ENCODE assay signal across 24 mouse cellular contexts in genomic region chr15:32182026-32182425, GRCm38 (mm10). TPM values are rescaled to one million over a fixed set of nuclear protein-coding genes. Genes with fewer than 3 reads are reported as not detected.
"Had no signal": no experiment of that assay in that cellular context is flagged by ENCODE, and none has a peak within 500 bp of the region (broad histone marks: within the 10 kb centered on the region; RNA-seq: fewer than 3 reads in every experiment).

No protein-coding gene starts in this region.

- H3K27me3 ChIP-seq: neural tube, embryonic 13.5 days; neural tube, embryonic 15.5 days; stomach, embryonic 15.5 days had no signal

- DNase-seq: retina, postnatal 1 day; right cerebral cortex, adult 18-20 months; right cerebral cortex, postnatal 14 days; right cerebral cortex, postnatal 25 days; right cerebral cortex, postnatal 4 days; spleen, adult 18-20 months; thymus, adult 18-20 months; thymus, adult 2 months; thymus, postnatal 14 days; thymus, postnatal 25 days; thymus, postnatal 36 days; thymus, postnatal 4 days had no signal

- H3K4me3 ChIP-seq: neural tube, embryonic 13.5 days; neural tube, embryonic 15.5 days; stomach, embryonic 15.5 days had no signal

- H3K36me3 ChIP-seq: neural tube, embryonic 13.5 days; neural tube, embryonic 15.5 days; stomach, embryonic 15.5 days had no signal

- H3K9ac ChIP-seq: neural tube, embryonic 13.5 days; neural tube, embryonic 15.5 days; stomach, embryonic 15.5 days had no signal

- H3K9me3 ChIP-seq: neural tube, embryonic 13.5 days; neural tube, embryonic 15.5 days; stomach, embryonic 15.5 days had no signal

- H3K4me2 ChIP-seq: neural tube, embryonic 13.5 days; neural tube, embryonic 15.5 days; stomach, embryonic 15.5 days had no signal

- H3K27ac ChIP-seq: neural tube, embryonic 13.5 days; neural tube, embryonic 15.5 days; stomach, embryonic 15.5 days; stomach, postnatal 0 days had no signal

- H3K4me1 ChIP-seq: neural tube, embryonic 13.5 days; neural tube, embryonic 15.5 days; stomach, embryonic 15.5 days had no signal

RNA-seq across cellular contexts. Expression of gene Tas2r119, which starts 4.9 kb away (rescaled TPM):
- polyA plus RNA-seq: neural tube, embryonic 13.5 days; neural tube, embryonic 14.5 days; neural tube, embryonic 15.5 days; small intestine, adult 2 months; spleen, adult 2 months; stomach, embryonic 14.5 days; stomach, embryonic 15.5 days; stomach, embryonic 16.5 days; stomach, postnatal 0 days; testis, adult 2 months; thymus, adult 2 months; thymus, postnatal 0 days; urinary bladder, adult 2 months had no signal
